Mouse (Mus musculus): ENCODE results near the gene Trp73. TPM values are rescaled to one million over a fixed set of nuclear protein-coding genes. Genes with fewer than 3 reads are reported as not detected.

Trp73 gene
- polyA plus RNA-seq, 1 experiment: not detected

- 40% methylated on average over 8 of the region's 8 CpGs for whole genome bisulfite sequencing
- H3K4me3 ChIP-seq (ENCODE audit: insufficient read depth, low read depth, low read length): no peak overlapping the region
- H3K27ac ChIP-seq (ENCODE audit: insufficient read depth, low read depth, low read length): no peak overlapping the region
- H3K4me1 ChIP-seq (ENCODE audit: control insufficient read depth, insufficient read depth, low read length): peaks cover 23% of the 10 kb centered on the region
- TF ChIP-seq POLR2A (IDR thresholded peaks at IDR 0.05; ENCODE audit: insufficient read depth, low read depth, low read length) (no peak), CTCF (IDR thresholded peaks at IDR 0.05; ENCODE audit: insufficient read depth, low read depth, low read length) (no peak)
Measured at GRCm38 (mm10) chr4:154023754-154024601, 116.0 kb downstream of the Trp73 start.

- TF ChIP-seq POLR2A (IDR thresholded peaks at IDR 0.05; ENCODE audit: insufficient read depth, low read depth, low read length): no peak
- no peak for TF ChIP-seq CTCF (IDR thresholded peaks at IDR 0.05; ENCODE audit: insufficient read depth, low read depth, low read length)
- H3K4me1 ChIP-seq (ENCODE audit: control insufficient read depth, insufficient read depth, low read length): peaks cover 23% of the 10 kb centered on the region
- 18% methylated on average over 4 of the region's 4 CpGs for WGBS
- no peak overlapping the region for H3K27ac ChIP-seq (ENCODE audit: insufficient read depth, low read depth, low read length)
- no peak overlapping the region for H3K4me3 ChIP-seq (ENCODE audit: insufficient read depth, low read depth, low read length)
Measured at GRCm38 (mm10) chr4:154022844-154023243, 117.2 kb downstream of the Trp73 start.

GRCm38 (mm10) chr4:154022407-154022806 lies 117.6 kb downstream of the Trp73 start:
- no peak overlapping the region for H3K27ac ChIP-seq (ENCODE audit: insufficient read depth, low read depth, low read length)
- peaks cover 23% of the 10 kb centered on the region for H3K4me1 ChIP-seq (ENCODE audit: control insufficient read depth, insufficient read depth, low read length)
- TF ChIP-seq CTCF (IDR thresholded peaks at IDR 0.05; ENCODE audit: insufficient read depth, low read depth, low read length) (no peak), POLR2A (IDR thresholded peaks at IDR 0.05; ENCODE audit: insufficient read depth, low read depth, low read length) (no peak)
- H3K4me3 ChIP-seq (ENCODE audit: insufficient read depth, low read depth, low read length): no peak overlapping the region
- WGBS: 53% methylated on average over 4 of the region's 4 CpGs

- H3K27ac ChIP-seq (ENCODE audit: insufficient read depth, low read depth, low read length): no peak overlapping the region
- WGBS: 80% methylated on average over 9 of the region's 9 CpGs
- H3K4me1 ChIP-seq (ENCODE audit: control insufficient read depth, insufficient read depth, low read length): peaks cover 23% of the 10 kb centered on the region
- TF ChIP-seq CTCF (IDR thresholded peaks at IDR 0.05; ENCODE audit: insufficient read depth, low read depth, low read length): no peak
- no peak overlapping the region for H3K4me3 ChIP-seq (ENCODE audit: insufficient read depth, low read depth, low read length)
Measured at GRCm38 (mm10) chr4:154021432-154021831, 118.6 kb downstream of the Trp73 start.

- Histone ChIP-seq H3K4me3 (ENCODE audit: insufficient read depth, low read depth, low read length) (no peak overlapping the region), H3K27ac (ENCODE audit: insufficient read depth, low read depth, low read length) (no peak overlapping the region), H3K4me1 (ENCODE audit: control insufficient read depth, insufficient read depth, low read length) (peaks cover 16% of the 10 kb centered on the region)
- TF ChIP-seq CTCF (IDR thresholded peaks at IDR 0.05; ENCODE audit: insufficient read depth, low read depth, low read length): peak; percentile 58; the same call in 1 of the 2 replicates
- TF ChIP-seq POLR2A (IDR thresholded peaks at IDR 0.05; ENCODE audit: insufficient read depth, low read depth, low read length): no peak
- WGBS: 57% methylated on average over 7 of the region's 7 CpGs
Measured at GRCm38 (mm10) chr4:154019571-154019970, 120.4 kb downstream of the Trp73 start.

DNA sequence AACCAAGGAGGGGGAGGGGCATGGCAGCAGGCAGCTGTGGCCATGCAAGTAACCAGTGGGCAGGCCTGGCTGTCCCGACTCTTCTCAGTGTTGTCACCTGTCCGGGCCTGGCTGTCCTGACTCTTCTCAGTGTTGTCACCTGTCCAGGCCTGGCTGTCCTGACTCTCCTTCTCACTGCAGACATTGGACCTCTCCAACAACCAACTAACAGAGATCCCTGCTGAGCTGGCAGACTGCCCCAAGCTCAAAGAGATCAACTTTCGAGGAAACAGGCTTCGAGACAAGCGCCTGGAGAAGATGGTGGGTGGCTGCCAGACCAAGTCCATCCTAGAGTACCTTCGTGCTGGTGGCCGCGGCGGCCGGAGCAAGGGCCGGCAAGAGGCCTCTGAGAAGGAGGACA lies 124.5 kb downstream of the Trp73 start:
- H3K27ac ChIP-seq (ENCODE audit: insufficient read depth, low read depth, low read length): no peak overlapping the region
- H3K4me3 ChIP-seq (ENCODE audit: insufficient read depth, low read depth, low read length): no peak overlapping the region
- WGBS: 67% methylated on average over 11 of the region's 11 CpGs
- TF ChIP-seq POLR2A (IDR thresholded peaks at IDR 0.05; ENCODE audit: insufficient read depth, low read depth, low read length) (no peak), CTCF (IDR thresholded peaks at IDR 0.05; ENCODE audit: insufficient read depth, low read depth, low read length) (no peak)
- peaks cover 23% of the 10 kb centered on the region for H3K4me1 ChIP-seq (ENCODE audit: control insufficient read depth, insufficient read depth, low read length)

DNA sequence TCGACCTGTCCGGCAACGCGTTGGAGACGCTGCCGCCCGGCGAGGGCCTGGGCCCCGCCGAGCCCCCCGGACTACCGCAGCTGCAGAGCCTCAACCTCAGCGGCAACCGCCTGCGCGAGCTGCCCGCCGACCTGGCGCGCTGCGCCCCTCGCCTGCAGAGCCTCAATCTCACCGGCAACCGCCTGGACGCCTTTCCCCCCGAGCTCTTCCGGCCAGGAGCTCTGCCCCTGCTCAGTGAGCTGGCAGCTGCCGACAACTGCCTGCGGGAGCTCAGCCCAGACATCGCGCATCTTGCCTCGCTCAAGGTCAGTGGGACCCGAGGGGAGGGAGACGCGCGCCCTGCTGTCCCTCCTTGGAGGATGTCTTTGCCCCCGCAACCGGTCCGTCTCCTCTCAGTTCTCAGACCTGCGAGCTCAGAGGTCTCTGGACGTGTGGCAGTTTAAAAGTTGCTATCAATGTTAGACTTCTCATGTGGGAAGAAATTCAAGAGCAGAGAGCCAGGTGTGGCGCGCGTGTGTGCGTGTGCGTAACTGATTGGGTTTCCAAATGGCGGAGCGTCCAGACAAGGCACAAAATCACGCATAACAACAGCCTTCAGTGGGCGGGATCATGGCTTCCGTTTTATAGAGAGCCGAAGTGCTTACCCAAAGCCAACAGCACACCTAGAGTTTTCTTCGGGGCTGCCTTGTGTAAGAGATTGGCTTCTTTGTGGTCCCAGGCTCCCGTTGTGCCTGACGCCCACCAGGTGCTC lies 127.7 kb downstream of the Trp73 start:
- H3K27ac ChIP-seq (ENCODE audit: insufficient read depth, low read depth, low read length): no peak overlapping the region
- WGBS: under 1% methylated on average over 55 of the region's 55 CpGs
- H3K4me1 ChIP-seq (ENCODE audit: control insufficient read depth, insufficient read depth, low read length): peaks cover 31% of the 10 kb centered on the region
- TF ChIP-seq POLR2A (IDR thresholded peaks at IDR 0.05; ENCODE audit: insufficient read depth, low read depth, low read length): no peak
- no peak for TF ChIP-seq CTCF (IDR thresholded peaks at IDR 0.05; ENCODE audit: insufficient read depth, low read depth, low read length)
- H3K4me3 ChIP-seq (ENCODE audit: insufficient read depth, low read depth, low read length): peak overlapping the region; percentile 77

GRCm38 (mm10) chr4:154011646-154012089 lies 128.3 kb downstream of the Trp73 start, which contains the start of gene Lrrc47:
Lrrc47 (plus strand) TSS chr4:154011731.
- 1% methylated on average over 59 of the region's 59 CpGs for WGBS
- peak within 1 kb of the TSS; percentile 77 for H3K4me3 ChIP-seq (ENCODE audit: insufficient read depth, low read depth, low read length)
- no peak for TF ChIP-seq CTCF (IDR thresholded peaks at IDR 0.05; ENCODE audit: insufficient read depth, low read depth, low read length)
- peak; percentile 70 for TF ChIP-seq POLR2A (IDR thresholded peaks at IDR 0.05; ENCODE audit: insufficient read depth, low read depth, low read length)
- 0 out of 2 replicates have a peak within 1 kb of the TSS, but pooled peaks have one; percentile 47 for H3K27ac ChIP-seq (ENCODE audit: insufficient read depth, low read depth, low read length)
- peaks cover 32% of the 10 kb centered on the region for H3K4me1 ChIP-seq (ENCODE audit: control insufficient read depth, insufficient read depth, low read length)

All from olfactory bulb, adult 2 months (tissue).